Mouse (Mus musculus): ENCODE measurements around the gene Acsbg2. TPM values are rescaled to one million over a fixed set of nuclear protein-coding genes. Genes with fewer than 3 reads are reported as not detected.

Gene Acsbg2
- polyA plus RNA-seq, 1 experiment from 2014 or later, result not detected

DNA sequence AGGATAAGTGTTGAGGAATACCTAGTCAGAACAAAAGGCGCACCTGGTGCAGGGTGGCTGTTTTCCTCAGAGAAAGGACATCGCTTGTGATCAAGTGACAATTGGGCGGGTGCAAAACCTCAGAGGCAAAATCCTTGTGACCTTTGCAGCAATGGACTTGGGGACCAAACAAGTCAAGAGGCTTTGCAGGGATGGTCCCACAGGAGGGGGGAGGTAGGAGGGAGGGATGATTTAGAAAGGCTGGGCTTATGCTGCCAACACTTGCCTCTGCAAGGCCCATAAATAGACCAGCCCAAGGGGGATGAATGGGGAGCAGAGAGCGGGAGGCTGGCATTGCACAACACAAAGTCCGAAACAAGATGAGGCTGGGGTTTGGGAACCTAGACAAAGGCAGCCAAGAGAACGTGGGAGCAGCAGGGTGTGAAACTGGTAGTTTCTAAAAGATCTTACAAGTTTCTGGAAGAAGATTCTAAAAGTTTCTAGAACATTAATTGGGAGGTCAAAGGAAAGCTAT, 55.2 kb downstream of the Acsbg2 start:
- Histone ChIP-seq H3K36me3 (no peaks in the 10 kb centered on the region), H3K9ac (no peak overlapping the region), H3K4me1 (peaks cover 19% of the 10 kb centered on the region), H3K27ac (peak overlapping the region; percentile 67; the same call in 1 of the 2 replicates), H3K27me3 (replicated peaks) (no peaks in the 10 kb centered on the region), H3K9me3 (no peaks in the 10 kb centered on the region), H3K4me3 (replicated peaks) (no peak overlapping the region), H3K4me2 (no peak overlapping the region)
- 70% methylated on average over 6 of the region's 6 CpGs for WGBS
- ATAC-seq (ENCODE audit: insufficient read depth, low FRiP score, low read depth), result no peak

DNA sequence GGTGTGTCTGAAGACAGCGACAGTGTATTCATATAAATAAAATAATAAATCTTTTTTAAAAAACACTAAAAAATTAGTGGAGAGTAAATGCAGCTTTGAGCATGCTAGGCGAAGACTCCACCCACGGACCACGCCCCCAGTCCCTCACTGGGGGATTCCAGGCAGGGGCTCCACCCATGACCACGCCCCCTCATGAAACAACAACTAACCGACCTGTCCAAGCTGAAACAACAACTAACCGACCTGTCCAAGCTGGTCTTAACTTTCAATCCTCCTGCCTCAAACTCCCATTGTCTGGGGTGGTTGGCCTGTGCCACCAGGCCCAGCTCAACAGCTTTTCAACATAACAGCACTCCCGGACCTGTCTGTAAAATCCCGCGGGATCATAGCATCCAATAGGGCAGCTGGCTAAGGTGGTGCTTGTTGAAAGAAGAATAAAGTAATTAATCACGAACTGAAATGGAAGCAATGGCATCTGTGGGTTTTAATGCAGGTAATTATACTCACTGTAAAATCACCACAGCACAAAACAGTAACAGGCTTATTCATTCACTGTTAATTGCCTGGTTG, 56.1 kb downstream of the Acsbg2 start:
- Histone ChIP-seq H3K27ac (0 out of 2 replicates have a peak overlapping the region, but pooled peaks have one; percentile 67), H3K4me3 (replicated peaks) (no peak overlapping the region), H3K27me3 (replicated peaks) (no peaks in the 10 kb centered on the region), H3K9me3 (no peaks in the 10 kb centered on the region), H3K36me3 (no peaks in the 10 kb centered on the region), H3K4me1 (peaks cover 22% of the 10 kb centered on the region), H3K9ac (no peak overlapping the region), H3K4me2 (no peak overlapping the region)
- 34% methylated on average over 11 of the region's 11 CpGs for WGBS
- peak; percentile 40; the same call in 1 of the 2 replicates for ATAC-seq (ENCODE audit: insufficient read depth, low FRiP score, low read depth)

DNA sequence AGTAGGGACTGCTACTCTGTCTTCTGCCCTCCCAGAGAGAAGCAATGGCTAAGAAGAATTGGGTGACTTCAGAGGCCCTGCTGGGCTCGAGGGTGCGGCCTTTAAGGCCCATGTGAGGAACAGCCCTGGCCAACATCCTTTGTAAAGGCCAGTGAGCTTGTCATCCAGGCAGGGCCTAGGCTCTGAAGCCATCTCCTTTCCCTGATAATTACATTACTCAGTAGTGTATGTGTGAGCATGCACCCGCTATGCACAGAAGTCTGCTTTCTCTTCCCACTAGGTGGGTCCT, 59.2 kb downstream of the Acsbg2 start:
- Histone ChIP-seq H3K4me1 (peaks cover 26% of the 10 kb centered on the region), H3K27ac (peak overlapping the region; percentile 59), H3K9ac (no peak overlapping the region), H3K4me3 (replicated peaks) (no peak overlapping the region), H3K36me3 (no peaks in the 10 kb centered on the region), H3K9me3 (no peaks in the 10 kb centered on the region), H3K27me3 (replicated peaks) (no peaks in the 10 kb centered on the region), H3K4me2 (no peak overlapping the region)
- no peak for ATAC-seq (ENCODE audit: insufficient read depth, low FRiP score, low read depth)
- WGBS, result 77% methylated on average over 3 of the region's 3 CpGs

DNA sequence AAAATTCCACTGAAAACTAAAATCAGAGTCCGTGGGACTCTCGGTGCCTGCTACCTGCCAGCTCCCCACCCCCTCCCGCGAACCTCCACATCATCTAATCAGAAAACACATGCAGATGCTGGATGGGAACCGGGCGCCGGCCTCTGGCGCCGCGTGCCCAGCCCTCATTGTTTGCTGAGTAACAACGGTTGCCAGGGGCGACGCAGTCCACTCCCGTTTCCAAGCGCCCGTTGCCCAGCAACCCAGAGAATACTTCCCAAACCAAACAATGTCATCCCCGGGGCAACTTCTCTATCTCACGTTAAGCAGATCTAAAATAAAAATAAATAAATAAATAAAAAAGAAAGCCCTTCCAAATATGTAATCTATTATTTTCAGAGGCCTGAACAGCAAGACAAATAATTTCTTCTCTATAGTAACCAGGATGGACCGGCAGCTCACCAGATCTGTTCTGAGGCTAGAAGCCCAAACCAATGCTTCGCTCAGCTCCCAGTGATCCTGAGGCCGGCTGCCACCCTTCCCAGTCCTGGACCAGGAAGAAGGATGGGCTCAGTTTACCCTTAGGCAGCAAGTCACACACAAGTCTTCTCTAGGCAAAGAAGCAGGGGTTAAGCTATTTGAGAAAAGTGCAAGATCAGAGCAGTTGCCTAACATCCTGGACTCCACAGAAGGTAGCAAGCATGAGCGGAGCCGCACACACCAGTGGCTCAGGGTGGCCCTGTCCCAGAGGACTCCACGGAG, 59.8 kb downstream of the Acsbg2 start:
- Histone ChIP-seq H3K27me3 (replicated peaks) (no peaks in the 10 kb centered on the region), H3K4me1 (peaks cover 31% of the 10 kb centered on the region), H3K9me3 (no peaks in the 10 kb centered on the region), H3K4me2 (0 out of 2 replicates have a peak overlapping the region, but pooled peaks have one; percentile 8), H3K36me3 (no peaks in the 10 kb centered on the region), H3K4me3 (replicated peaks) (no peak overlapping the region), H3K9ac (no peak overlapping the region), H3K27ac (peak overlapping the region; percentile 59)
- 14% methylated on average over 24 of the region's 24 CpGs for WGBS
- ATAC-seq (ENCODE audit: insufficient read depth, low FRiP score, low read depth), result 0 out of 2 replicates have a peak, but pooled peaks have one; percentile 36

DNA sequence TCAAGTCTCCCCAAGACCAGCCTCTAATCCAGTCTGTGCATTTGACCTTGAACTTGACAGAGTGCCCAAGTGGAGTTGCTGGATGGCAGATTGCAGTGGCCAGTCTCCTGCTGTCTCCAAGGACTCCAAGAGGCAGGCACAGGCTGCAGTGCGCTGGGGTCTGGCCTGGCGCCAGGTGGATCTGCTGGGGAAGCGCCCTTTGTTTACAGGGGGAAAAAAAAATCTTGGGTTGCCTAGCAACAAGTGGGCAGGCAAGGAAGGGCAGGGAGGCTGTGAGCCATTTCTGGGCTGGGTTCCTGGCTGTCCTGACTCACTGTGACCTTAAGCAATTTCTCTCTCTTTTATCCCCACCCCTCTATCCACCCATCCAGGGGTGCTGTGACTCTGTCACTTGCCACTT, 64.0 kb downstream of the Acsbg2 start:
- 7% methylated on average over 3 of the region's 3 CpGs for WGBS
- Histone ChIP-seq H3K27me3 (replicated peaks) (no peaks in the 10 kb centered on the region), H3K4me1 (peaks cover 31% of the 10 kb centered on the region), H3K36me3 (no peaks in the 10 kb centered on the region), H3K27ac (peak overlapping the region; percentile 41; the same call in 1 of the 2 replicates), H3K9ac (no peak overlapping the region), H3K4me2 (no peak overlapping the region), H3K9me3 (no peaks in the 10 kb centered on the region), H3K4me3 (replicated peaks) (no peak overlapping the region)
- peak; percentile 80 for ATAC-seq (ENCODE audit: insufficient read depth, low FRiP score, low read depth)

DNA sequence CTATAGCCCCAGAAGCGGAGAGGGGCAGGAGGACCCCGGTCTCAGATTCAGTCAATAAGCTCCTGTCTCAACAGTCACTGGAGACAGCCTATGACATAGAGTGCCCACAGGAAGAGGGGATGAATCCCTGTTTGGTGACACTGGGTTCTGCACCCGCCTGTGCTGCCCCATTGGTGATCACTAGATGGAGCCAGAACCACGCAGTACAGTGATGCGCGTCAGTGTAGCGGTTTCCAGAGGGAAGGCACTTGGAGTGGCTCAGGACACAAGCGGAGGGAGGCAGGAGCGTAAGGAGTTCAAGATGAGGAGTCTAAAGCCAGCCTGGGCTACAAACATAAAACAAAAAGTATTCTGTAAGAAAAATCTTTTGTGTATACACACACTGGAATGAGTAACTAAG, 65.7 kb downstream of the Acsbg2 start:
- Histone ChIP-seq H3K27ac (no peak overlapping the region), H3K9me3 (no peaks in the 10 kb centered on the region), H3K27me3 (replicated peaks) (no peaks in the 10 kb centered on the region), H3K4me1 (peaks cover 22% of the 10 kb centered on the region), H3K4me2 (no peak overlapping the region), H3K36me3 (no peaks in the 10 kb centered on the region), H3K9ac (no peak overlapping the region), H3K4me3 (replicated peaks) (no peak overlapping the region)
- ATAC-seq (ENCODE audit: insufficient read depth, low FRiP score, low read depth), result peak; percentile 65
- WGBS, result 12% methylated on average over 9 of the region's 9 CpGs

DNA sequence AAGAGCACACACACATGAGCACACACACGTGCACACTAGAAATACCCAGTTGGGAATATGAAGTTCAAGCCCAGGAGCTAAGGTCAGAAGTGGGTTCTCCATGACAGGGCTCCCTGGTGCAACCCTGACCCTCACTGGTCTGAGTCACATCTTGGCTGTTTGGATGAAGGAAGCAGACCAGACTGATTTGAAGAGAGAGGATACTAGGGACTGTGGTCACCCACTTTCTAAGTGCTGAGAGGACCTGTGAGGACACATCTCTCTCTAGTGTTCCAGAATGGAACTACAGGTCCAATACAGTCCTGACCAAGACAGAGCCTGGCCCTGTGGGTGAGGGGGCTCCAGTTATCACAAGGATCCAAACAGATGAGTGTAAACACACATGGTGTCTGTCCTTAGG, 68.5 kb downstream of the Acsbg2 start:
- ATAC-seq (ENCODE audit: insufficient read depth, low FRiP score, low read depth), result no peak
- Histone ChIP-seq H3K27ac (no peak overlapping the region), H3K36me3 (peaks cover 6% of the 10 kb centered on the region; the same call in 1 of the 2 replicates), H3K9ac (no peak overlapping the region), H3K4me3 (replicated peaks) (no peak overlapping the region), H3K9me3 (no peaks in the 10 kb centered on the region), H3K4me1 (peaks cover 17% of the 10 kb centered on the region), H3K4me2 (no peak overlapping the region), H3K27me3 (replicated peaks) (no peaks in the 10 kb centered on the region)
- WGBS, result 77% methylated on average over 1 of the region's 1 CpGs

DNA sequence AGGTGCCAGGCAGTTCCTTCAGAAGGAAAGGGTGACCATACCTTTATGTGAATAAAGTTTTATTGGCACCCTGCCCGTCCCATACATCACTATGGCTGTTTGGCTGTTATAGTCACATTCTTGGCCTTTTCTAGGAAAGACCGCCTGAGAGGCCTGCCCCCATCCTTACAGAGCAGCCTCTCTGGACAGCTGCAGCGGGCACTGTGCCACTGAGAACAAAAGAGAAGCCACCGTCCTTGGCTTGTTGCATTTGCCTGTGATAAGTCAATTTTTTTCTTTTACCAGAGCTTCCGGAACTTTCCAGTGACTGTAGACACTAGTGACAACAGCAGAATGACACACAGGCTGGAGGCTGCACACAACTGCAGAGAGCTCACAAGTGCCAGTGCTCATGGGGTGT, 69.3 kb downstream of the Acsbg2 start:
- no peak for ATAC-seq (ENCODE audit: insufficient read depth, low FRiP score, low read depth)
- Histone ChIP-seq H3K4me1 (peaks cover 9% of the 10 kb centered on the region), H3K9ac (no peak overlapping the region), H3K36me3 (peaks cover 6% of the 10 kb centered on the region; the same call in 1 of the 2 replicates), H3K27me3 (replicated peaks) (no peaks in the 10 kb centered on the region), H3K4me2 (no peak overlapping the region), H3K9me3 (no peaks in the 10 kb centered on the region), H3K27ac (no peak overlapping the region), H3K4me3 (replicated peaks) (no peak overlapping the region)
- 71% methylated on average over 5 of the region's 5 CpGs for WGBS

DNA sequence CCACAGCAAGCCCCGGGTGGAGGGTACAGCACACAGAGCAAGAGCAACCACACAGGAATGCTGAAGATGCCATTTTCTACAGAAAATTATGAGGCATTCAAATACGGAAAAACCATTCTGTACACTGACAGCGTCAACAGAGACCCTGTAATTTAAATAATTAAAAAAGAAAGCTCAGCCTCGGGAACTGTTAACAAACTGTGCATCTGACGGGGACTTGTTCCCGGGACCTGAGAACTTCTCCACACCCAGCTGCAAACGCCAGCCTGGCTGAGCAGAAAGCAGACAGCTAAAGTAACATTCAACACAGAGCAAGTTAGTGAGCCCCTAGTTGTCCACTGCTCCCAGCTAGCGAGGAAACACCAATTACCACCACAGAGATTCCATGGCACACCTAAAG, 72.2 kb downstream of the Acsbg2 start:
- ATAC-seq (ENCODE audit: insufficient read depth, low FRiP score, low read depth), result no peak
- no peak overlapping the region for H3K4me3 ChIP-seq (replicated peaks)

DNA sequence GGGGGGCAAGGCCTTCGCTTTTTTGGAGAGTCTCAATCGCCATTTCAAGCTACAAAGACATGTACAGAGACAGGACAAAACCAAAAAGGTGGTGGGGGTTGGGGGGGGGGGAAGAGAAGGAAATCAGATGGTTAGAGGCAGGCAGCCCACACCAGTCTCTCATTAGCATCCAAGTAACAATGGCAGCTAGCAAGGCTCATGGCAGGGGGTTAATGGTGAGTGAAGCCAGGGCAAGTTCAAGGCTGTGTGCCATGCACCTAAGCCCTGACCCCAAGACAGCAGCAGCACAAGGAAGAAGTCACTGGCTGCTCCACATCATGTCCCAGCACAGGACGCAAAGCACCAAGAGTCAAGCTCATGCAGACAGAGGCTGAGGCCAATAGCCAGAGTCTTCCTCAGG, 75.0 kb downstream of the Acsbg2 start:
- 84% methylated on average over 3 of the region's 3 CpGs for WGBS
- ATAC-seq (ENCODE audit: insufficient read depth, low FRiP score, low read depth), result no peak

More for the DNA sequence above, 72.2 kb downstream of the Acsbg2 start:
- Histone ChIP-seq H3K9me3 (no peaks in the 10 kb centered on the region), H3K4me2 (no peak overlapping the region), H3K9ac (no peak overlapping the region), H3K27ac (no peak overlapping the region), H3K36me3 (peaks cover 6% of the 10 kb centered on the region; the same call in 1 of the 2 replicates), H3K27me3 (replicated peaks) (no peaks in the 10 kb centered on the region), H3K4me1 (peaks cover 3% of the 10 kb centered on the region; the same call in 1 of the 2 replicates)
- WGBS, result 74% methylated on average over 8 of the region's 8 CpGs

DNA sequence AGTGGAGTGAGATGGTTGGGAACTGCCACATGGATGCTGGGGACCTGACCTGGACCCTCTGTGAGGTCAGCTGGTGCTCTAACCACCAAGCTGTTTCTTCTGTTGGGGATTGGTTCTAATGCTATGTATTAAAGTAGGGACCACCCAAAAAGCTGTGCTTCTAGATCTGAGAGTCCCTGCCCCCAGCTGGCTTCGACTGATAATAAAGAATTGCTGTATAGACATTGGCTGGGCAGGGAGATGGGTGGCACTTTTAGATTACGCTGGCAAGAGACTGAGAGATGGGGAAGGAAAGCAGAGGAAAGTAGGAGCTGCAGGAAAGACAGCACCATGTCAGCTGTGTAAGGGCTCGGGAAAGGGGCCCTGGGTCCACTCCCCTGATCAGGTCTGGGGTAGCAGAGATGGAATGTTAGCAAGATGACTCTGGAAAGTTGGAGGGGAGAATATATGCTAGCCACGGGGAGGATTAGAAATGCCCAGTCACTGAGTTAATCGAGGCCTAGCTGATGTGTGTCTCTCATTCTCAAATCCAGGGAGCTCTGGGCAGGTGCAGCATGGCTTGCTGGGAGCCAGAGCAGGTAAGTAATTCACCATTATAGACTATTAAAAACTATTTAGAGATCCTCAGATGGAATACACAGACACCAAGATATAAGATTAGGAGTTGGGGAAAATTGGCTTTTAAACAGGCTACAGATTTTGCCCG, 80.5 kb downstream of the Acsbg2 start:
- H3K36me3 ChIP-seq, result no peaks in the 10 kb centered on the region
- H3K4me2 ChIP-seq, result no peak overlapping the region
- no peak overlapping the region for H3K4me3 ChIP-seq (replicated peaks)
- H3K27me3 ChIP-seq (replicated peaks), result no peaks in the 10 kb centered on the region
- H3K27ac ChIP-seq, result no peak overlapping the region
- 65% methylated on average over 6 of the region's 6 CpGs for WGBS
- H3K4me1 ChIP-seq, result no peaks in the 10 kb centered on the region
- ATAC-seq (ENCODE audit: insufficient read depth, low FRiP score, low read depth), result peak; percentile 82; the same call in 1 of the 2 replicates
- no peak overlapping the region for H3K9ac ChIP-seq
- H3K9me3 ChIP-seq, result no peaks in the 10 kb centered on the region

More for the DNA sequence above, 75.0 kb downstream of the Acsbg2 start:
- no peaks in the 10 kb centered on the region for H3K9me3 ChIP-seq
- H3K27ac ChIP-seq, result no peak overlapping the region
- H3K27me3 ChIP-seq (replicated peaks), result no peaks in the 10 kb centered on the region
- H3K4me3 ChIP-seq (replicated peaks), result no peak overlapping the region
- H3K9ac ChIP-seq, result no peak overlapping the region
- H3K36me3 ChIP-seq, result peaks cover 6% of the 10 kb centered on the region; the same call in 1 of the 2 replicates
- no peak overlapping the region for H3K4me2 ChIP-seq
- H3K4me1 ChIP-seq, result no peaks in the 10 kb centered on the region

Measured in stomach, embryonic 15.5 days (tissue).